ENCODE assay signal across 8 mouse cellular contexts in genomic region chr5:30482319-30482718, GRCm38 (mm10). TPM values are rescaled to one million over a fixed set of nuclear protein-coding genes. Genes with fewer than 3 reads are reported as not detected.
DNase-seq lines count a peak whose midpoint lies in the region; ATAC-seq and TF ChIP-seq lines count a peak whose summit lies in the region.

No protein-coding gene starts in this region.

- peak; percentile 60; the same call in 1 of the 2 replicates for ATAC-seq in forebrain, postnatal 0 days
- ATAC-seq in hindbrain, embryonic 16.5 days: peak; percentile 76

- no peak for TF ChIP-seq POLR2A in heart, adult 2 months (IDR thresholded peaks at IDR 0.05; ENCODE audit: insufficient read depth, low read depth, low read length)
- TF ChIP-seq POLR2A in spleen, adult 2 months (IDR thresholded peaks at IDR 0.05; ENCODE audit: low read depth, low read length): no peak

- H3K9me3 ChIP-seq in forebrain, postnatal 0 days (ENCODE audit: low read length): no peaks in the 10 kb centered on the region
- no peaks in the 10 kb centered on the region for H3K9me3 ChIP-seq in hindbrain, embryonic 16.5 days (ENCODE audit: control insufficient read depth, low read length)

- WGBS in heart, adult 2 months: 20% methylated on average over 5 of the region's 5 CpGs
- 25% methylated on average over 4 of the region's 5 CpGs for whole genome bisulfite sequencing in forebrain, postnatal 0 days
- 19% methylated on average over 5 of the region's 5 CpGs for WGBS in hindbrain, embryonic 16.5 days
- WGBS in spleen, adult 2 months: 17% methylated on average over 5 of the region's 5 CpGs

- H3K27me3 ChIP-seq in heart, adult 2 months (ENCODE audit: control insufficient read depth, insufficient read depth, low read length): no peaks in the 10 kb centered on the region
- no peaks in the 10 kb centered on the region for H3K27me3 ChIP-seq in forebrain, postnatal 0 days (ENCODE audit: insufficient read depth, low read length)
- no peaks in the 10 kb centered on the region for H3K27me3 ChIP-seq in hindbrain, embryonic 16.5 days (replicated peaks; ENCODE audit: control insufficient read depth, insufficient read depth, low read length)
- H3K27me3 ChIP-seq in spleen, adult 2 months (ENCODE audit: control insufficient read depth, insufficient read depth, low read length): no peaks in the 10 kb centered on the region

- H3K4me2 ChIP-seq in forebrain, postnatal 0 days (ENCODE audit: low read depth): no peak overlapping the region
- no peak overlapping the region for H3K4me2 ChIP-seq in hindbrain, embryonic 16.5 days (ENCODE audit: low read length)

- no peaks in the 10 kb centered on the region for H3K36me3 ChIP-seq in heart, adult 2 months (ENCODE audit: control insufficient read depth, insufficient read depth, low read length)
- no peaks in the 10 kb centered on the region for H3K36me3 ChIP-seq in forebrain, postnatal 0 days (ENCODE audit: insufficient read depth)
- no peaks in the 10 kb centered on the region for H3K36me3 ChIP-seq in hindbrain, embryonic 16.5 days (ENCODE audit: control insufficient read depth, insufficient read depth, low read length)
- H3K36me3 ChIP-seq in spleen, adult 2 months (ENCODE audit: control insufficient read depth, insufficient read depth, low read length): no peaks in the 10 kb centered on the region

- no peak overlapping the region for H3K27ac ChIP-seq in heart, adult 2 months
- no peak overlapping the region for H3K27ac ChIP-seq in forebrain, postnatal 0 days (ENCODE audit: low read depth, low read length)
- H3K27ac ChIP-seq in hindbrain, embryonic 16.5 days (ENCODE audit: low read depth, low read length): no peak overlapping the region
- H3K27ac ChIP-seq in spleen, adult 2 months (ENCODE audit: insufficient read depth, low read length): no peak overlapping the region

- intact Hi-C loops in heart, adult 2 months (cut with DNase I): loop anchor here (2.0 to 5.0 kb wide), 2 partner anchors 60 to 265 kb away; no protein-coding TSS in a partner anchor

- no peaks in the 10 kb centered on the region for H3K79me2 ChIP-seq in heart, adult 2 months (replicated peaks; ENCODE audit: control insufficient read depth, insufficient read depth, low read length)

- TF ChIP-seq EP300 in heart, adult 2 months (IDR thresholded peaks at IDR 0.05; ENCODE audit: insufficient read depth, low read depth, low read length): 0 out of 2 replicates have a peak, but pooled peaks have one; percentile 50

- no peak overlapping the region for H3K9ac ChIP-seq in heart, adult 2 months (ENCODE audit: low read depth, low read length)
- no peak overlapping the region for H3K9ac ChIP-seq in forebrain, postnatal 0 days
- H3K9ac ChIP-seq in hindbrain, embryonic 16.5 days (ENCODE audit: low read depth, low read length): no peak overlapping the region

- TF ChIP-seq CTCF in heart, adult 2 months (IDR thresholded peaks at IDR 0.05): peak; percentile 72
- peak; percentile 81 for TF ChIP-seq CTCF in forebrain, postnatal 0 days (IDR thresholded peaks at IDR 0.05; ENCODE audit: low read depth)
- TF ChIP-seq CTCF in spleen, adult 2 months (IDR thresholded peaks at IDR 0.05; ENCODE audit: extremely low read depth, insufficient read depth, insufficient read length, insufficient replicate concordance): peak; percentile 26; the same call in 1 of the 2 replicates

- no peak overlapping the region for H3K4me3 ChIP-seq in heart, adult 2 months
- H3K4me3 ChIP-seq in forebrain, postnatal 0 days (ENCODE audit: low read depth, low read length): no peak overlapping the region
- H3K4me3 ChIP-seq in hindbrain, embryonic 16.5 days (ENCODE audit: low read length): no peak overlapping the region
- H3K4me3 ChIP-seq in spleen, adult 2 months (ENCODE audit: extremely low read depth, insufficient read depth, insufficient read length): no peak overlapping the region

- peak; percentile 51 to 75 for DNase-seq in heart, adult 2 months
- DNase-seq in heart, adult 11 months: no peak
- peak; percentile 72 to 77 for DNase-seq in cerebellum, adult 18-20 months
- peak; percentile 75 for DNase-seq in forebrain, postnatal 0 days
- DNase-seq in left cerebral cortex, adult 8-10 months (ENCODE audit: low spot score in 2 of 2): peak; percentile 36 to 41
- DNase-seq in mesoderm, embryonic 11.5 days (ENCODE audit: low read depth, low spot score): peak; percentile 78
- DNase-seq in spleen, adult 2 months (ENCODE audit: low read depth in 1 of 2, low spot score in 2 of 2): peak in 1 of 2 experiments; percentile 18

- no peaks in the 10 kb centered on the region for H3K4me1 ChIP-seq in heart, adult 2 months (ENCODE audit: control insufficient read depth, insufficient read depth, low read length)
- no peaks in the 10 kb centered on the region for H3K4me1 ChIP-seq in forebrain, postnatal 0 days (ENCODE audit: insufficient read depth)
- no peaks in the 10 kb centered on the region for H3K4me1 ChIP-seq in hindbrain, embryonic 16.5 days (ENCODE audit: control insufficient read depth, insufficient read depth, low read depth, low read length)
- no peaks in the 10 kb centered on the region for H3K4me1 ChIP-seq in spleen, adult 2 months (ENCODE audit: control insufficient read depth, insufficient read depth, insufficient read length)

RNA-seq across cellular contexts. Expression of gene 1700001C02Rik, which starts 16.5 kb away (rescaled TPM):
- total RNA-seq in heart, adult 2 months (2021): not detected
- 0.97 and 2.6 TPM in 2 replicates for polyA plus RNA-seq in heart, adult 2 months (2012; rRNA removed)
- total RNA-seq in forebrain, postnatal 0 days (2014; rRNA removed): 0.85 and 1.0 TPM in 2 replicates
- 5.2 and 6.8 TPM in 2 replicates for polyA plus RNA-seq in forebrain, postnatal 0 days (2015; fragmentation: Nextera tagmentation; extraction: Ambion mirVana)
- 1.8 and 1.9 TPM in 2 replicates for polyA plus RNA-seq in hindbrain, embryonic 16.5 days (2015; fragmentation: Nextera tagmentation; extraction: Ambion mirVana)
- total RNA-seq in left cerebral cortex, adult 8-10 months (2022): under 1 TPM in 3 of 4 experiments, not detected in 1; 0.57 to 0.91 (median 0.63) TPM
- polyA plus RNA-seq in spleen, adult 2 months (2012; rRNA removed): not detected in 2 replicates

RNA-seq across cellular contexts. Expression of gene Otof, which starts 20.6 kb away (rescaled TPM):
- total RNA-seq in heart, adult 2 months (2021): not detected
- polyA plus RNA-seq in heart, adult 2 months (2012; rRNA removed): 0.06 TPM in 2 replicates
- 5.9 and 7.6 TPM in 2 replicates for total RNA-seq in forebrain, postnatal 0 days (2014; rRNA removed)
- 1.7 and 3.0 TPM in 2 replicates for polyA plus RNA-seq in forebrain, postnatal 0 days (2015; fragmentation: Nextera tagmentation; extraction: Ambion mirVana)
- 7.7 and 8.8 TPM in 2 replicates for polyA plus RNA-seq in hindbrain, embryonic 16.5 days (2015; fragmentation: Nextera tagmentation; extraction: Ambion mirVana)
- total RNA-seq in left cerebral cortex, adult 8-10 months (2022): 10 to 100 TPM; 16.0 to 20.1 (median 18.2) TPM
- 0.05 and 0.08 TPM in 2 replicates for polyA plus RNA-seq in spleen, adult 2 months (2012; rRNA removed)

Comparison
In these comparisons a context has a peak if more than half of its experiments do, and no peak if none do; other contexts are left out.
1. CTCF ChIP-seq: peak in every context shown above with its lines; median percentile 81 in forebrain, postnatal 0 days; 72 in heart, adult 2 months; 26 in spleen, adult 2 months.